Mouse (Mus musculus) MEL (cell line): ENCODE measurements around the gene Nbas.

ENCODE experiments used
- CTCF ChIP-seq, 3 experiments: IDR thresholded peaks in 2 of 3; conservative IDR thresholded peaks in 1 of 3; 2 replicates each; pipeline ENCODE4 v1.5.1; 2011 to 2012; ENCODE audit warnings: low read length in 3 of 3, low read depth in 2 of 3, mild to moderate bottlenecking in 2 of 3, improper control_type of control experiment in 1 of 3, inconsistent platforms in 1 of 3, mixed read lengths in 1 of 3, moderate library complexity in 1 of 3; ENCODE audit not compliant: control insufficient read depth in 1 of 3, insufficient read depth in 1 of 3, poor library complexity in 1 of 3, severe bottlenecking in 1 of 3
- EP300 ChIP-seq, 2 experiments: IDR thresholded peaks; 2 replicates each; pipeline ENCODE4 v1.6.1; 2011; ENCODE audit warnings: improper control_type of control experiment in 2 of 2, low read length in 2 of 2, low read depth in 1 of 2, mild to moderate bottlenecking in 1 of 2
- ETS1 ChIP-seq: IDR thresholded peaks from 2 replicates; pipeline ENCODE4 v1.6.1; 2012; ENCODE audit warnings: low read depth, mild to moderate bottlenecking, inconsistent platforms, low read length, improper control_type of control experiment, moderate library complexity
- MAX ChIP-seq: IDR thresholded peaks from 2 replicates; pipeline ENCODE4 v1.6.1; 2011; ENCODE audit warnings: low read length, improper control_type of control experiment
- MAZ ChIP-seq: IDR thresholded peaks from 2 replicates; pipeline ENCODE4 v1.6.1; 2012; ENCODE audit warnings: low read depth, mild to moderate bottlenecking, inconsistent platforms, low read length, improper control_type of control experiment
- POLR2A ChIP-seq, 2 experiments: IDR thresholded peaks; 2 replicates each; pipeline ENCODE4 v1.6.1; 2011 to 2012; ENCODE audit warnings: low read length in 2 of 2, mild to moderate bottlenecking in 2 of 2, control low read depth in 1 of 2, improper control_type of control experiment in 1 of 2, low read depth in 1 of 2, moderate library complexity in 1 of 2; ENCODE audit not compliant: control insufficient read depth in 1 of 2, insufficient read depth in 1 of 2, poor library complexity in 1 of 2
- POLR2AphosphoS2 ChIP-seq: IDR thresholded peaks from 2 replicates; pipeline ENCODE4 v1.6.1; 2011; ENCODE audit warnings: low read length, improper control_type of control experiment
- TBP ChIP-seq: IDR thresholded peaks from 2 replicates; pipeline ENCODE4 v1.8.0; 2011; ENCODE audit warnings: low read depth, low read length, improper control_type of control experiment

DNA sequence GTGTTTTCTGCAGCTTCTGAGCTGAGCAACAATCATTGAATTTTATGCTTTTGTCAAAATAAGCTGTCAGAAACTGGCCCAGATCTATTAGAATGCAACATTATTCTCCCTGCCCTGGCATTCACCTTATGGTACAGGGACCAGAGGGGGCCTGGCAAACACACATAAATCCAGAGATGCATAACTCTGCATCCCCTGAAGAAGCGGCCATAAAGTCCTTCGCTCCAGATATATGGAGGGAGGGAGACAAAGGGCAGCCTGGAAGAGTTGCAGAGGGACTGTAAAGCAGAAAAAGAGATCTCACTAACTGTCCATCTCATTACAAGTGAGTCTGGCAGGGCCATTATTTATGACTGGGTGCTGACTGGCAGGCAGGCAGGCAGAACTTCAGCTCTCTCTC is 13.2 kb upstream of the Nbas start:
- TF ChIP-seq POLR2A (IDR thresholded peaks at IDR 0.05; ENCODE audit: control insufficient read depth in 1 of 2, insufficient read depth in 1 of 2, low read depth in 1 of 2, low read length in 2 of 2, poor library complexity in 1 of 2) (no peak), TBP (no peak), CTCF (IDR thresholded peaks at IDR 0.05 in 2 of 3, conservative IDR thresholded peaks at IDR 0.05 in 1 of 3; ENCODE audit: control insufficient read depth in 1 of 3, insufficient read depth in 1 of 3, low read depth in 2 of 3, low read length in 3 of 3, poor library complexity in 1 of 3, severe bottlenecking in 1 of 3) (no peak), EP300 (IDR thresholded peaks at IDR 0.05; ENCODE audit: low read depth in 1 of 2, low read length in 2 of 2) (no peak), POLR2AphosphoS2 (no peak), MAZ (no peak), ETS1 (no peak), MAX (no peak)
